Mouse (Mus musculus) liver, embryonic 13.5 days (tissue): Measurements from ENCODE around the gene Carnmt1. TPM values are rescaled to one million over a fixed set of nuclear protein-coding genes. Genes with fewer than 3 reads are reported as not detected.

Experiments
- ATAC-seq: fragments of 200-750 bp; cut with Nextera tagmentation; 2 replicates; pipeline ENCODE4 v1.8.0; 2017; ENCODE audit warnings: low read depth, mild to moderate bottlenecking, moderate number of reproducible peaks, moderate library complexity
- DNase-seq: peaks from one replicate; pipeline ENCODE4 v3.0.0; 2022
- H3K27ac ChIP-seq: fragments of 300-500 bp; sonication (generic); 2 replicates; pipeline ENCODE4 v1.5.1; 2015; ENCODE audit warnings: moderate library complexity, mild to moderate bottlenecking, inconsistent platforms
- H3K27me3 ChIP-seq: fragments of 300-500 bp; sonication (generic); 2 replicates; pipeline ENCODE4 v1.6.1; 2015; ENCODE audit warnings: mild to moderate bottlenecking, inconsistent platforms
- H3K36me3 ChIP-seq: fragments of 300-500 bp; sonication (generic); 2 replicates; pipeline ENCODE4 v1.6.1; 2015; ENCODE audit warnings: mild to moderate bottlenecking, inconsistent platforms
- H3K4me1 ChIP-seq: fragments of 300-500 bp; sonication (generic); replicated peaks from 2 replicates; pipeline ENCODE4 v1.6.1; 2015; ENCODE audit warnings: inconsistent platforms
- H3K4me2 ChIP-seq: fragments of 300-500 bp; sonication (generic); 2 replicates; pipeline ENCODE4 v1.6.1; 2015; ENCODE audit warnings: inconsistent platforms, mild to moderate bottlenecking, moderate library complexity
- H3K4me3 ChIP-seq: fragments of 300-500 bp; sonication (generic); replicated peaks from 2 replicates; pipeline ENCODE4 v1.5.1; 2015; ENCODE audit warnings: mild to moderate bottlenecking, inconsistent platforms
- H3K9ac ChIP-seq: fragments of 300-500 bp; sonication (generic); 2 replicates; pipeline ENCODE4 v1.6.1; 2015; ENCODE audit warnings: mild to moderate bottlenecking, inconsistent platforms
- H3K9me3 ChIP-seq: fragments of 300-500 bp; sonication (generic); replicated peaks from 2 replicates; pipeline ENCODE4 v1.6.1; 2016; ENCODE audit warnings: inconsistent platforms
- WGBS: fragments of 180-500 bp; shearing (Covaris S2); methylation state at CpG from one replicate; pipeline ENCODE4 v1.1.7; 2015; ENCODE audit not compliant: insufficient replicate concordance; 5-methylcytosine and 5-hydroxymethylcytosine counted together
- polyA plus RNA-seq: library from polyadenylated mRNA; unstranded; fragments of >200 nt; fragmentation: Nextera tagmentation; extraction: Ambion mirVana; gene quantifications from 2 replicates; pipeline ENCODE4 v1.2.1, GENCODE M21; 2015

The Carnmt1 gene
- polyA plus RNA-seq, 1 experiment from 2014 or later, result 25.6 TPM

DNA sequence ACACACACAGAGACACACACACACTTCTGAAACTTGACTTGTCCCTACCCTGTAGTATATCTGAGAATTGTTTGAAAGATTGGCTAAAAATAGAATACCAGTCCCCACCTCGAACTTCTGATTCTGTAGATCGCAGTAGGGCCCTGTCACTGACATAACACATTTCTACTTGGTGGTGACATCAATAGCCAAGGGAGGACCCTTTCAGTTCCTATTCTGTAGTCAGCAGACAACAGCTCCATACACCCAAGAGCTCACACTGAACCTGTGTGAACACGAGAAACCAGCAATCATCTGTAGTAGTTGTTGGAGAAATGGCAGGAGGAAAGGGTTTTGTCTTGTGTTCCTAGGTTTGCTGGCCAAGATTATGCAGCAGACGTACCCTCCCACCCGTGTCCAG is 15.6 kb upstream of the Carnmt1 start:
- 38% methylated on average over 5 of the region's 5 CpGs for WGBS

DNA sequence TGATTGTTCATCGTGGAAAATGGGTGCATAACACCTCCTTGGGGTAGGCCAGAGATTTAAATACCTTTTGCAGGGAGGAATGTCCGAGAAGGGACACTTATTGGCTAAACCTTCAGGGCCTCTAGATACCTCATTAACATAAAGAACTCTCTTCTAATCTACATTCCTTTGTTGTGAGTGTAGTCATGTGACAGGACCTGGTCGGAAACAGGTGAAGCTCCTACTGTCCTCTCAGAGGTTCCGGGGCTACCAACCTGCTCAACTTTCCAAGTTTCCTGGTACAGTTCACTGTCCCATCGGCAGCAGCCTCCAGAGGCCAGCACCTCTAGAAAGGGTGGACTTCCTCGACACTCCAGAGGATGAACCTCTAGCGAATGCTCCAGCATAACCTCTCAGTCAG is 14.6 kb upstream of the Carnmt1 start:
- Histone ChIP-seq H3K9ac (no peak overlapping the region), H3K36me3 (no peaks in the 10 kb centered on the region), H3K4me3 (no peak overlapping the region), H3K4me1 (peaks cover 41% of the 10 kb centered on the region), H3K27ac (no peak overlapping the region), H3K4me2 (no peak overlapping the region), H3K27me3 (no peaks in the 10 kb centered on the region), H3K9me3 (no peaks in the 10 kb centered on the region)
- ATAC-seq (no peak), DNase-seq (no peak)
- WGBS, result 74% methylated on average over 7 of the region's 7 CpGs

More for the DNA sequence above, 15.6 kb upstream of the Carnmt1 start:
- H3K27me3 ChIP-seq, result no peaks in the 10 kb centered on the region
- H3K36me3 ChIP-seq, result no peaks in the 10 kb centered on the region
- no peak overlapping the region for H3K4me2 ChIP-seq
- ATAC-seq (no peak), DNase-seq (no peak)
- peaks cover 51% of the 10 kb centered on the region for H3K4me1 ChIP-seq
- no peak overlapping the region for H3K9ac ChIP-seq
- H3K9me3 ChIP-seq, result no peaks in the 10 kb centered on the region
- H3K27ac ChIP-seq, result no peak overlapping the region
- H3K4me3 ChIP-seq, result no peak overlapping the region

DNA sequence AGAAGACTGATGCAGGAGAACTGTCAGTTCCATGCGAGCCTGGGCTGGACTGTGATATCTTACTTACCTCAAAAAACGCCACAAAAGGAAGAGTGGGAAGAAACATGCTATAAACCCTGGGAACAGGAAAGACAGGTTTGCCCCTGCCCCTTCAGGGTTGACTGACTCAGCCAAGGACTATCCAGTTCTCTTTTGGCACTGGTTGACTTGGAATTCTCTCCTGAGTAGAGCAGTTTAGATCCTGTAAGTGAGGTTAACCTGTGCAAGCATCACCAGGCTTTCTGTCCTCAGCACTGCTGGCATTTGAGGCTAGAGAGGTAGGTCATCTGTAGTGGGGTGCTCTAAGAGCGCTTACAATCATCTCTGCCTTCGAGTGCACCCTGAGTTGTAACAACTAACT is 12.1 kb upstream of the Carnmt1 start:
- H3K9ac ChIP-seq, result no peak overlapping the region
- 70% methylated on average over 4 of the region's 4 CpGs for WGBS
- H3K4me2 ChIP-seq, result no peak overlapping the region
- no peak overlapping the region for H3K4me3 ChIP-seq
- H3K27ac ChIP-seq, result no peak overlapping the region
- H3K4me1 ChIP-seq, result peaks cover 35% of the 10 kb centered on the region
- no peak for DNase-seq
- H3K36me3 ChIP-seq, result no peaks in the 10 kb centered on the region
- H3K27me3 ChIP-seq, result no peaks in the 10 kb centered on the region
- no peak for ATAC-seq
- H3K9me3 ChIP-seq, result no peaks in the 10 kb centered on the region

DNA sequence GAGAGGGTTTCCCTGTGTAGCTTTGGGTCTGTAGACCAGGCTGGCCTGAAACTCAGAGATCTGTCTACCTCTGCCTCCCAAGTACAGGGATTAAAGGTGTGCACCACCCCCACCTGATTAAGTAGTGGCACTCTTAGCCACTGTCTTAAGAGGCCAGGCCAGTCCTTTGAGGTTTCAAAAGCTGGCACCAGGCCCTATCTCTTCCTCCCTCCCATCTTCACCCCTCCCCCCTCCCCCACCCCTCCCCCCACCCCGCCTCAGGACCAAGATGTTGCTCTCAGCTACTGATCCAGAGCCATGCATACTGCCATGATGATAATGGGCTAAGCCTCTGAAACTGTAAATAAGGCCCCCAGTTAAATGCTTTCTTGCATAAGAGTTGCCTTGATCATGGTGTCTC is 11.2 kb upstream of the Carnmt1 start:
- peak; percentile 82 for ATAC-seq
- DNase-seq, result no peak
- 33% methylated on average over 1 of the region's 1 CpGs for WGBS
- no peak overlapping the region for H3K4me2 ChIP-seq
- no peaks in the 10 kb centered on the region for H3K9me3 ChIP-seq
- no peaks in the 10 kb centered on the region for H3K27me3 ChIP-seq
- H3K4me3 ChIP-seq, result no peak overlapping the region
- H3K27ac ChIP-seq, result no peak overlapping the region
- peak overlapping the region; percentile 1; the same call in 1 of the 2 replicates for H3K9ac ChIP-seq
- H3K4me1 ChIP-seq, result peaks cover 27% of the 10 kb centered on the region
- no peaks in the 10 kb centered on the region for H3K36me3 ChIP-seq

DNA sequence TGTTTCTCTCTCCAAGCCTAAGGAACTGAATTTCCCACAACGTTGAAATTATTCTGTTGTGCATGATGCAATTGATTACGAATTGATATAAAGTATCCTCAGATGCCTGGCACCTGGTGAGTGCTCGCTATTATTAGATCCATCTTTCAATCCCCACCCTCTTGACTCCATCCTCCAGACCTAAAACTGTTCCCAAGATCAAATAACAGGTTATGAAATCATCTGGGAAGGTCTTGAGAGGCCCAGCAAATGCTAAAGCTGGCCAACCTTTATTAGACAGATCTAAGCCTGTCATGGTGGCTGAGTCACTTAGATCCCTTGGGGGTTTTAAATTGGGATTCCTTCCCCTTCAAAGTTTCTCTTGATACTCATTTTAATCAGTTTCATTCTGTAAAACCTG is 10.1 kb upstream of the Carnmt1 start:
- Histone ChIP-seq H3K36me3 (no peaks in the 10 kb centered on the region), H3K4me2 (no peak overlapping the region), H3K4me1 (peaks cover 18% of the 10 kb centered on the region), H3K27me3 (no peaks in the 10 kb centered on the region), H3K27ac (no peak overlapping the region), H3K9me3 (no peaks in the 10 kb centered on the region), H3K4me3 (no peak overlapping the region), H3K9ac (no peak overlapping the region)
- DNase-seq, result no peak
- no peak for ATAC-seq
- 79% methylated on average over 3 of the region's 3 CpGs for WGBS

DNA sequence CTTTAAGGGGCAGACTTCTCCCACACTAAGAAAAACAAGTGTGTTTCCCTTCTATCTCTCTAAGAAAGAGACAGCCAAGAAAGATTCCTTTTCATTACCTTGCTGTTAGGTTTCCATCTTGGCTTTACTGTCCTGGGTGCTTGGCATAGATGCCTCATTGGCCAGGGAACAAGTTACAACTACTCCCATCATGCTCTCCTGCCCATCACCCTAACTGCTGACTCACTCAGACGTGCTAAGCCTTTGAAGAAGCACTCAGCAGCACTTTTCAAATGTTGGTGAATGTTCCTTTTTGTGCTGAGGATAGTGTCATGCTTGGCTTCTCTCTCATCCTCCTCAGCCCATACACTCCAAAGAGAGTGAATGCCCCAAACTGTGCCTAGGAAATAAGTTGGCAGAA is 8.9 kb upstream of the Carnmt1 start:
- Histone ChIP-seq H3K27me3 (no peaks in the 10 kb centered on the region), H3K9me3 (no peaks in the 10 kb centered on the region), H3K4me1 (peaks cover 18% of the 10 kb centered on the region), H3K4me2 (no peak overlapping the region), H3K9ac (no peak overlapping the region), H3K4me3 (no peak overlapping the region), H3K36me3 (no peaks in the 10 kb centered on the region), H3K27ac (no peak overlapping the region)
- DNase-seq, result no peak
- 38% methylated on average over 1 of the region's 1 CpGs for WGBS
- ATAC-seq, result peak; percentile 69; the same call in 1 of the 2 replicates

DNA sequence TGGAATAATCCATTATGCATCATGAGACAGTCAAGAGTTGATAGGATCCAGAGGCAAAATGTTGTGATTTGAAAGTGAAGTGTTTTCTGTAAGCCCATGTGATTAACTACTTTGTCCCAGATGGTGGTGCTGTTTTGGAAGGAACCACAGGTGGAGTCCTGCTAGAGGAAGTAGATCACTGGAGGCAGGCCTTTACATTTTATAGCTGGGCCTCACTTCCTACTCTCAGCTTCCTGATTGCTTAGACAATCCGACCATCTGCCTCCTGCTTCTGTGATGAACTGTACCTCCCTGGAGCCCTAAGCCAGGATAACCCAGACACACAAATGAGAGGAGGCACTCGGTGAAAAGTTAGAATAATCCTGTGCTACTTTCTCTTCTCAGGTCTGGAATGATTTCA is 6.7 kb upstream of the Carnmt1 start:
- DNase-seq, result no peak
- H3K36me3 ChIP-seq, result no peaks in the 10 kb centered on the region
- H3K27ac ChIP-seq, result no peak overlapping the region
- no peak overlapping the region for H3K9ac ChIP-seq
- H3K4me1 ChIP-seq, result peaks cover 16% of the 10 kb centered on the region
- H3K9me3 ChIP-seq, result no peaks in the 10 kb centered on the region
- WGBS, result 31% methylated on average over 2 of the region's 2 CpGs
- H3K4me2 ChIP-seq, result no peak overlapping the region
- no peak for ATAC-seq
- H3K4me3 ChIP-seq, result no peak overlapping the region
- H3K27me3 ChIP-seq, result no peaks in the 10 kb centered on the region

DNA sequence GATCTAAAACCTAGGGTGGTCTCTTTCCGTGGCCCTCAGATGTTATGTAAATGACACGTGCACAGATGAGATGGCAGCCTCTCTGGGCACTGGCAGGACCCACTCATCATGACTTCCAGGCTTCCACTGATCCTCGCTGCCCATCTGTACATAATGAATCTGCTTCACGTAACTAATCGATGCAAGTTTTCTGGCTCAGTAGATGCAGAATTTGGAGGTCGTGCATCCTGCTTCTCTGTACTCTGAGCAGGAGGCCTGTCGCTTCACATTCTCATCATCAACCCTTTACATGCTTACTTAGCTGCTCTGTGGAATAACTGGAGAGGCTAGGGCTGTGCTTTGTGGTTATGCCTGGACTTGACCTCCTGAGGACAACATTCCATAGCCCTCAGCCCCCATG is 3.6 kb upstream of the Carnmt1 start:
- WGBS, result 82% methylated on average over 7 of the region's 7 CpGs
- Histone ChIP-seq H3K9me3 (no peaks in the 10 kb centered on the region), H3K4me3 (no peak overlapping the region), H3K9ac (no peak overlapping the region), H3K4me2 (no peak overlapping the region), H3K27me3 (no peaks in the 10 kb centered on the region), H3K27ac (no peak overlapping the region), H3K36me3 (no peaks in the 10 kb centered on the region), H3K4me1 (peaks cover 14% of the 10 kb centered on the region)
- DNase-seq, result no peak
- ATAC-seq, result no peak

DNA sequence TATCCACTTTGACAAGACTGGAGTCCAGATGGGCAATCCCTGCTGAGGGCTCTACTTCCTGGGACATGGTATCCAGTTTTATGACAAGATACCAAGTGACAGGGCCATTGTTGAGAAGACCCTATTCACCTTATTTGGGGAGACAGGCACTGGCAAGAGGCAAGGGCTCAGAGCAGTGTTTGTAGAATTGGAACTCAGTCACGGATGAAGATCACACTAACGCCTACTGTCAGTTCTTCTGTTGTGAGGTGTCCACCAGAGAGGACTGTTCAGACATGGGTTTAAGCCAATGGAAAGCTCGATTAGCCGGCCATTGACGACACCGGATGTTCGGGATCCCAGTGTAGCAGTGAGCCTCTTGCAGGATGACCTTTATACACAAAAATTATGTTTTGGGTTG is 1.0 kb upstream of the Carnmt1 start:
- no peaks in the 10 kb centered on the region for H3K9me3 ChIP-seq
- no peaks in the 10 kb centered on the region for H3K27me3 ChIP-seq
- WGBS, result 89% methylated on average over 7 of the region's 7 CpGs
- no peak overlapping the region for H3K4me3 ChIP-seq
- H3K36me3 ChIP-seq, result no peaks in the 10 kb centered on the region
- no peak for DNase-seq
- no peak overlapping the region for H3K27ac ChIP-seq
- H3K4me2 ChIP-seq, result no peak overlapping the region
- peaks cover 34% of the 10 kb centered on the region for H3K4me1 ChIP-seq
- H3K9ac ChIP-seq, result no peak overlapping the region
- ATAC-seq, result no peak

DNA sequence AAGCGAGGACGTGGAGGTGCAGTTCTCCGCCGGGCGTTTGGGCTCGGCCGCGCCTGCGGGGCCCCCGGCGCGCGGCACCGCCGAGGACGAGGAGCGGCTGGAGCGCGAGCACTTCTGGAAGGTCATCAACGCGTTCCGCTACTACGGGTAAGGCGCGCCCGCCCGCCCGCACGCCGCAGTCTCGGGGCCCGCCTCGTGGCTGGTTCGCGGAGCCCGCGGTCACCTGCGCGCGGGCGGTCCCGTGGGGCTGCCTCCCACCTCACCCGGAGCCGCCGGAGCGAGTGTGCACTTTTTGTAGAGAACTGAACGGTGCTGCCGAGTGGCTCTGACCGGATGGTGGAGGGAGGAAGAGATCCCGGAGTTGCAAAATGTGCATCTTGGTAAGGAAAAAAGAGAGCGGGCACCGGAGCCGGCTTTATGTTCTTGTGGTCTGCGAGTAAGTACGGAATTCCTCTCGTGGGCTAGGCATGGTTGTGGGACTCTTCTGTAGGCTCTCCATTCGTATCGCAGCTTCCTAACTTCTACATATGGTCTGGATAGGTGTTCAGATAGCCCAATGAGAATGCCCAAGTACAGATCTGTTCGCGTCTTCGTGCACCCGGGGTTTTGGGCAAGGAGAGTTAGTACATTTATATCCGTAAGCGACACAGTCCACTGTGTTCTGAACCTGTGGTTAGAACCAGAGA is 635 bp downstream of the Carnmt1 start:
- H3K27ac ChIP-seq, result peak overlapping the region; percentile 89
- peaks cover 48% of the 10 kb centered on the region for H3K4me1 ChIP-seq
- under 1% methylated on average over 62 of the region's 64 CpGs for WGBS
- H3K9me3 ChIP-seq, result no peaks in the 10 kb centered on the region
- peak overlapping the region; percentile 76 for H3K4me2 ChIP-seq
- H3K9ac ChIP-seq, result peak overlapping the region; percentile 87
- ATAC-seq (peak; percentile 74), DNase-seq (peak; percentile 47)
- H3K36me3 ChIP-seq, result no peaks in the 10 kb centered on the region
- H3K4me3 ChIP-seq, result peak overlapping the region; percentile 80
- no peaks in the 10 kb centered on the region for H3K27me3 ChIP-seq

DNA sequence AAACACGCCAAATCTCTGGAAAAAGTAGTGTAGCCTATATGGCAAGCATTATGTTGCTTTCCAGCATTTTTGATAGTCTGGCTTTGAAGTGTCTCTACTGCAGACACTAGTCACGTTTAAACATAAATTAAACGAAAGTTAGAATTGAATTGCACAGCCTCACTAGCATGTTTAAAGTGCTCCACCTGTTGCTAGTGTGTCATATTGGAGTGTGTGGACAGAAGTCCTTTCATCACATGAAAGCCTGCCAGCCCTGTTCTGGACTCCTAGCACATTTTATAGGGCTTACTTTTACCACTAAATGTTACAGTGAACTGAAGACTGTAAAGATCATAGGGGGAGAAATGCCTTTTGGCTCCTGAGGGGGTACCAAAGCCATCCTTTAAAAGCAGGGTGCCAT is 1.9 kb downstream of the Carnmt1 start:
- Histone ChIP-seq H3K4me2 (peak overlapping the region; percentile 76), H3K27ac (no peak overlapping the region), H3K9ac (peak overlapping the region; percentile 87), H3K27me3 (no peaks in the 10 kb centered on the region), H3K9me3 (no peaks in the 10 kb centered on the region), H3K4me1 (peaks cover 50% of the 10 kb centered on the region), H3K4me3 (peak overlapping the region; percentile 80), H3K36me3 (no peaks in the 10 kb centered on the region)
- WGBS, result 52% methylated on average over 3 of the region's 3 CpGs
- no peak for ATAC-seq
- no peak for DNase-seq

DNA sequence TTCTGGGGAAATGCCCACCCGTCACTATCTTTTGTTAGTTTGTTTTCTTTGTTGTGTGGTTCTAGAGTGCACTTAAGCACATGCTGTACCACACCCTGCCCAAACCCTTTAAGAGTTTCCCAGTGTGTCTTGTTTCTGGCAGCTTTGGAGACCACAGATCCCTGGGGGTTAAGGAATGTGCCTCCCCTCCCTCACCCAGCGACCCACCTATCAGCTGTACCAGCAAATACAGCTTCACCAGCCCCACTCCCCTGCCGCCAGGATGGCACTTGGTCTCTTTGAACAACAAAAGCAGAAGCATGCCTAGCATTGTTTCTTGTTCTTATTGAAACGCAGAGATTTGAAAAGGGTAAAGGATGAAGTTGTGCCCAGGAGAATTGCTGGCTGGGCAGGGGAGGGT is 2.6 kb downstream of the Carnmt1 start:
- ATAC-seq, result no peak
- Histone ChIP-seq H3K4me3 (peak overlapping the region; percentile 80), H3K27ac (no peak overlapping the region), H3K9me3 (no peaks in the 10 kb centered on the region), H3K9ac (peak overlapping the region; percentile 87; the same call in 1 of the 2 replicates), H3K27me3 (no peaks in the 10 kb centered on the region), H3K36me3 (0 out of 2 replicates have a peak, but pooled peaks cover 2% of the 10 kb centered on the region), H3K4me2 (peak overlapping the region; percentile 76), H3K4me1 (peaks cover 50% of the 10 kb centered on the region)
- 52% methylated on average over 4 of the region's 4 CpGs for WGBS
- no peak for DNase-seq
